Mouse (Mus musculus): ENCODE data around the gene 2010111I01Rik. TPM values are rescaled to one million over a fixed set of nuclear protein-coding genes. Genes with fewer than 3 reads are reported as not detected.

Gene 2010111I01Rik
- polyA plus RNA-seq, 1 experiment from 2014 or later, result 23.9 TPM

GRCm38 (mm10) chr13:63315777-63316176 is 351.1 kb downstream of the 2010111I01Rik start:
- Histone ChIP-seq H3K36me3 (ENCODE audit: poor library complexity, severe bottlenecking) (peaks cover 10% of the 10 kb centered on the region; the same call in 1 of the 2 replicates), H3K27ac (no peak overlapping the region), H3K4me1 (peaks cover 10% of the 10 kb centered on the region), H3K27me3 (no peaks in the 10 kb centered on the region), H3K4me3 (no peak overlapping the region), H3K9ac (no peak overlapping the region), H3K4me2 (no peak overlapping the region), H3K9me3 (replicated peaks) (no peaks in the 10 kb centered on the region)
- 89% methylated on average over 6 of the region's 6 CpGs for WGBS
- ATAC-seq, result no peak

GRCm38 (mm10) chr13:63316407-63316806 is 351.7 kb downstream of the 2010111I01Rik start:
- Histone ChIP-seq H3K9me3 (replicated peaks) (no peaks in the 10 kb centered on the region), H3K27ac (no peak overlapping the region), H3K27me3 (no peaks in the 10 kb centered on the region), H3K4me2 (no peak overlapping the region), H3K4me3 (no peak overlapping the region), H3K9ac (no peak overlapping the region), H3K36me3 (ENCODE audit: poor library complexity, severe bottlenecking) (peaks cover 10% of the 10 kb centered on the region; the same call in 1 of the 2 replicates), H3K4me1 (peaks cover 10% of the 10 kb centered on the region)
- no peak for ATAC-seq
- WGBS, result 94% methylated on average over 5 of the region's 5 CpGs

GRCm38 (mm10) chr13:63317681-63318104 is 353.0 kb downstream of the 2010111I01Rik start:
- H3K27me3 ChIP-seq, result no peaks in the 10 kb centered on the region
- H3K36me3 ChIP-seq (ENCODE audit: poor library complexity, severe bottlenecking), result peaks cover 10% of the 10 kb centered on the region; the same call in 1 of the 2 replicates
- H3K4me1 ChIP-seq, result peaks cover 10% of the 10 kb centered on the region
- H3K9ac ChIP-seq, result no peak overlapping the region
- no peaks in the 10 kb centered on the region for H3K9me3 ChIP-seq (replicated peaks)
- no peak overlapping the region for H3K4me3 ChIP-seq
- 0 out of 2 replicates have a peak, but pooled peaks have one; percentile 33 for ATAC-seq
- H3K4me2 ChIP-seq, result no peak overlapping the region
- no peak overlapping the region for H3K27ac ChIP-seq
- 46% methylated on average over 7 of the region's 7 CpGs for WGBS

- 96% methylated on average over 7 of the region's 7 CpGs for WGBS
- Histone ChIP-seq H3K9me3 (replicated peaks) (no peaks in the 10 kb centered on the region), H3K4me3 (no peak overlapping the region), H3K27me3 (no peaks in the 10 kb centered on the region), H3K36me3 (ENCODE audit: poor library complexity, severe bottlenecking) (peaks cover 7% of the 10 kb centered on the region; the same call in 1 of the 2 replicates), H3K9ac (no peak overlapping the region), H3K4me2 (no peak overlapping the region), H3K4me1 (peaks cover 10% of the 10 kb centered on the region), H3K27ac (no peak overlapping the region)
- no peak for ATAC-seq
These were observed 355.1 kb downstream of the 2010111I01Rik start for GRCm38 (mm10) chr13:63319814-63320213.

GRCm38 (mm10) chr13:63321689-63322088 is 357.0 kb downstream of the 2010111I01Rik start:
- WGBS, result 73% methylated on average over 5 of the region's 5 CpGs
- H3K27me3 ChIP-seq, result no peaks in the 10 kb centered on the region
- H3K9ac ChIP-seq, result no peak overlapping the region
- H3K4me1 ChIP-seq, result peaks cover 10% of the 10 kb centered on the region
- no peaks in the 10 kb centered on the region for H3K9me3 ChIP-seq (replicated peaks)
- no peak overlapping the region for H3K27ac ChIP-seq
- no peak for ATAC-seq
- no peak overlapping the region for H3K4me3 ChIP-seq
- peaks cover 6% of the 10 kb centered on the region; the same call in 1 of the 2 replicates for H3K36me3 ChIP-seq (ENCODE audit: poor library complexity, severe bottlenecking)
- no peak overlapping the region for H3K4me2 ChIP-seq

- Histone ChIP-seq H3K4me2 (no peak overlapping the region), H3K4me3 (no peak overlapping the region), H3K27me3 (no peaks in the 10 kb centered on the region), H3K36me3 (ENCODE audit: poor library complexity, severe bottlenecking) (no peaks in the 10 kb centered on the region), H3K4me1 (peaks cover 4% of the 10 kb centered on the region), H3K27ac (no peak overlapping the region), H3K9ac (no peak overlapping the region), H3K9me3 (replicated peaks) (no peaks in the 10 kb centered on the region)
- 82% methylated on average over 6 of the region's 6 CpGs for WGBS
- no peak for ATAC-seq
These were observed 358.1 kb downstream of the 2010111I01Rik start for GRCm38 (mm10) chr13:63322756-63323155.

- H3K9ac ChIP-seq, result no peak overlapping the region
- H3K4me3 ChIP-seq, result no peak overlapping the region
- no peaks in the 10 kb centered on the region for H3K4me1 ChIP-seq
- H3K27ac ChIP-seq, result no peak overlapping the region
- no peaks in the 10 kb centered on the region for H3K36me3 ChIP-seq (ENCODE audit: poor library complexity, severe bottlenecking)
- H3K4me2 ChIP-seq, result no peak overlapping the region
- H3K9me3 ChIP-seq (replicated peaks), result no peaks in the 10 kb centered on the region
- 76% methylated on average over 9 of the region's 9 CpGs for WGBS
- H3K27me3 ChIP-seq, result no peaks in the 10 kb centered on the region
- no peak for ATAC-seq
These were observed 358.8 kb downstream of the 2010111I01Rik start for GRCm38 (mm10) chr13:63323286-63324075.

GRCm38 (mm10) chr13:63324311-63324710 is 359.6 kb downstream of the 2010111I01Rik start:
- no peak overlapping the region for H3K4me3 ChIP-seq
- peaks cover 3% of the 10 kb centered on the region; the same call in 1 of the 2 replicates for H3K27me3 ChIP-seq
- no peak for ATAC-seq
- H3K9me3 ChIP-seq (replicated peaks), result no peaks in the 10 kb centered on the region
- H3K4me1 ChIP-seq, result no peaks in the 10 kb centered on the region
- H3K4me2 ChIP-seq, result no peak overlapping the region
- 77% methylated on average over 3 of the region's 3 CpGs for WGBS
- H3K27ac ChIP-seq, result no peak overlapping the region
- H3K9ac ChIP-seq, result no peak overlapping the region
- no peaks in the 10 kb centered on the region for H3K36me3 ChIP-seq (ENCODE audit: poor library complexity, severe bottlenecking)

- H3K4me3 ChIP-seq, result no peak overlapping the region
- no peak for ATAC-seq
These were observed 360.5 kb downstream of the 2010111I01Rik start for GRCm38 (mm10) chr13:63324978-63325848.

GRCm38 (mm10) chr13:63326015-63326414 is 361.3 kb downstream of the 2010111I01Rik start:
- H3K9me3 ChIP-seq (replicated peaks), result no peaks in the 10 kb centered on the region
- H3K4me2 ChIP-seq, result no peak overlapping the region
- H3K27ac ChIP-seq, result no peak overlapping the region
- no peak for ATAC-seq
- H3K4me1 ChIP-seq, result peaks cover 13% of the 10 kb centered on the region
- H3K9ac ChIP-seq, result no peak overlapping the region
- 86% methylated on average over 2 of the region's 2 CpGs for WGBS
- no peak overlapping the region for H3K4me3 ChIP-seq
- H3K27me3 ChIP-seq, result peaks cover 3% of the 10 kb centered on the region; the same call in 1 of the 2 replicates
- no peaks in the 10 kb centered on the region for H3K36me3 ChIP-seq (ENCODE audit: poor library complexity, severe bottlenecking)

More at GRCm38 (mm10) chr13:63324978-63325848, 360.5 kb downstream of the 2010111I01Rik start:
- Histone ChIP-seq H3K9ac (no peak overlapping the region), H3K27ac (no peak overlapping the region), H3K36me3 (ENCODE audit: poor library complexity, severe bottlenecking) (no peaks in the 10 kb centered on the region), H3K4me1 (peaks cover 7% of the 10 kb centered on the region), H3K9me3 (replicated peaks) (no peaks in the 10 kb centered on the region), H3K27me3 (peaks cover 3% of the 10 kb centered on the region; the same call in 1 of the 2 replicates), H3K4me2 (no peak overlapping the region)
- WGBS, result 84% methylated on average over 10 of the region's 10 CpGs

- Histone ChIP-seq H3K4me3 (no peak overlapping the region), H3K9ac (no peak overlapping the region), H3K27me3 (peaks cover 3% of the 10 kb centered on the region; the same call in 1 of the 2 replicates), H3K4me1 (peaks cover 13% of the 10 kb centered on the region), H3K4me2 (peak overlapping the region; percentile 11; the same call in 1 of the 2 replicates), H3K27ac (no peak overlapping the region), H3K36me3 (ENCODE audit: poor library complexity, severe bottlenecking) (no peaks in the 10 kb centered on the region), H3K9me3 (replicated peaks) (no peaks in the 10 kb centered on the region)
- no peak; the same call in none of the 2 replicates for ATAC-seq
- 6% methylated on average over 9 of the region's 9 CpGs for WGBS
These were observed 365.7 kb downstream of the 2010111I01Rik start for GRCm38 (mm10) chr13:63330236-63330860.
